Mouse (Mus musculus) cerebellum, adult 9-10 months (tissue): ENCODE measurements around the gene Cap2.

ENCODE experiments used
- DNase-seq: peaks from one replicate; pipeline ENCODE4 v3.0.0; 2022

Gene Cap2

DNA sequence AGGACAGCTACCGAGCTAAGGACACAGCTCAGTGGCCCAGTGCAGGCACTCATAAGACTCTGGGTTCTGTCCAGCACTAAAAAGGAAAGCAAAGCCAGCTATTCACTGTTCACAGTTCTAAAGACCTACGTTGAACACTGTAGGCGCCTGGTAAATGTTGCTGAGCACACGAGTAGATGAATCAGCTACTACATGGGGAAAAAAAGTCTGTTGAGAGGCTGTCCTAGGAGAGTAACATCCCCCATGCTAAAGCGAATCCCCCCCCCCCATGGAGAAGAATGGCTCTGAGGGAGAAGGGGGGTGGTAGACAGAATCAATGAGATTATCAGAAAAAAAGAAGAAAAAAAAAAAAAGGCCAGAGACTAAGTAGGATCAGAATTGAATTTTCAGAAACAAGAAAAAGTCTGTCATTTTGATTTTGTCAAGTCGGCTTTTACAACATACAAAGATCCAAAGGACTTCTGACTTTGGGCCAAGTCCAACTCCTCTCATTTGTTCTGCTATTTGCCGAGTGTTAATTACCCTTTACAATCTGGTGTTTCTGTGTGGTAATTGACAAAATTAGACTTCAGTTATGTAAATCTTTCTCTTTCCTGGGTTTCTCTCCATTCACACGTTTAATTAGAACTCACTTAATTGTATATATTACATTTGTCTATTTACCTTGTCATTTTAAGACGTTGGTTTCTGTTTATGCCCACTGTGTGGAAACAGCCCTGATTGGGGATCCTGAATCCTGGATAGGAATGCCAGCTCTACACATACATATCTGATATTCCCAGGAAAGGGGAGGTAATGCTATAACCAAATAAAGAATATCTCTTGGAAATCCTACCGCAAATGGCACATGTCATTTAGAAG is 139.2 kb downstream of the Cap2 start:
- DNase-seq = no peak

DNA sequence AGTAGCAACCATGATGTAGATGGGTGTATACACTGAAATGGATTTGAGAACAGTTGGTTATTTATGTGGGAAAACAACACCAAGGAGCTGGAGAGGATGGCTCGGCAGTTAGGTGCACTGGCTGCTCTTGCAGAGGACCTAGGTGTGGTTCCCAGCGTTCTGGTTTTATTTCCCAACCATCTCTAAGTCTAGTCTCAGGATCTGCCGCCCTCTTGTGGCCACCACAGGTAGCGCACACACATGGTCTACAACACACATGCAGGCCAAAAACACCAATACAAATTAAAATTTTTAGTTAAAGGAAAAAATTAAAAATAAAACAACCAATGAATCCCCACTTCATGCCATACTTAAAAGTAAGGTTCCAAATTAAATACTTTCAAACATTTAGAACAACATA is 140.7 kb downstream of the Cap2 start:
- no peak for DNase-seq

DNA sequence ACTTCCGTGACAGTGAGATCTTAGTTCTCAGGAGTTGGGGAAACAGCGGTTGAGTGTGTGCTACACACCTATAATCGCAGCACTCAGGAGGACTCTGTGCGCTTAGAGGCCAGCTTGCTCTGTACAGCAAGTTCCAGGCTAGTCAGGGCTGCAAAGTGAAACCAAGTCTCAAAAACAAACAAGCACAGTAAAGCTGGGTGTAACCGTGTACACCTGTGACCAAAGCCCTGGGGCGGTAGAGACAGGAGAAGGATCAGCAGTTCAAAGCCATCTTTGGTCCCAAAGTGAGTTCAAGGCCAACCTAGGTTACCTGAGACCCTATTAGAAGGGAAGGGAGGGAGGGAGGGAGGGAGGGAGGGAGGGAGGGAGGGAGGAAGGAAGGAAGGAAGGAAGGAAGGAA is 142.5 kb downstream of the Cap2 start:
- DNase-seq = no peak

- no peak for DNase-seq
These were observed 143.8 kb downstream of the Cap2 start for GRCm38 (mm10) chr13:46645476-46645875.

- DNase-seq = no peak
These were observed 150.2 kb downstream of the Cap2 start for GRCm38 (mm10) chr13:46651853-46652252.

DNA sequence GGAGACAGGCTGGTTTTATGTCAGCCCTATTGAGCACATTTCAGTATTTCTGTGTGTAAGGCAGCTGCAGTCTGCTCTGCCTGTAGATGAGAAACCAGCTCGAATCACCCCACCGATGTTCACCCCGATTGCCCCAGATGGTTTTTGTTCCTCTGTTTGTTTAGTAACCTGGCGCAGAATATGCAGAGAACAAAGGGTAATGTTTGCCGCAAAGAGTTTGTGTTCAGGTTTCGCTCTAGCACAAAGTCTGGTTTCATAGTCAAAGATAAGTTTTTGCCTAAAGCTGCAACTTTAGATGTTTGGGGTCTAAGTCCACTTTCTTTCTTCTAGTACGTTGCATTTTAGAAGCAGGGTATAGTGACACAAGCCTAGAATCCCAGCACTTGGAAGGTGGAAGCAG is 151.0 kb downstream of the Cap2 start:
- DNase-seq = no peak

DNA sequence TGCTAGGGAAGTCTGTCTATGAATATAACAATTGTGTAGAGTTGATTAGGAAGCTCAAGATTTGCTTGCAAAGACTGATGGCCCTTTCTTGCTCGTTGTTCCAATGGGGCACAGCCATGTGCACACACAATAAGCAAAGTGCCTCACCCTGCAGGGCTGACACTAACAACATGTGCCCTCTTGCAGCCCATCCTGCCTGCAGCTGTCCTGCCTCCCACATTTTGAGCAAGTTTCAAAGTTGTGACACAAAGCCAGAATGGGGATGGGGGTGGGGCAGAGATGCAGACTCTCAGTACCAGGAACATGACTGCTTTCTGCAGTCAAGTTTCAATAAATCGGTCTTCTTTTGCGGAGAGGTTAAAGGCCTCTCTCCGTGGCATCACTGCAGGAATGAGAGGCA is 152.0 kb downstream of the Cap2 start:
- DNase-seq = no peak

DNA sequence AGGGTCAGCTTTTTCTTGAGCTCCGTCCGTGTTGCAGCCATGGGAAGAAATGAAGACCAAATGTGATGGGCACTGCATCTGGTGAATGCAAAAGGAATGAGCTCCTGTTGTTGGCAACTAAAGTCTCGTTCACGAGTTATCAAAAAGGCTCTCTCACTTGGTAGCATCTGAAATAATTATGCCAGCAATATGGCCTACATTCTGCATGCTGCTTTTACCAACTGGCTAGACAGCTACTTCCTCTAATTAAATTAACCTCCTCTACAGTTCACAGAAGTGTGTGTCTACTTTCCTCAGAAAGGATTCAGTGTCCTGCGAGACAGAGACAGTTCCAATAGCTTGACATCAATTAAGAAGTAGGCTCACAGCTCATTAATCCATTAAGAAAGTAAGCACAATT is 152.9 kb downstream of the Cap2 start:
- no peak for DNase-seq

DNA sequence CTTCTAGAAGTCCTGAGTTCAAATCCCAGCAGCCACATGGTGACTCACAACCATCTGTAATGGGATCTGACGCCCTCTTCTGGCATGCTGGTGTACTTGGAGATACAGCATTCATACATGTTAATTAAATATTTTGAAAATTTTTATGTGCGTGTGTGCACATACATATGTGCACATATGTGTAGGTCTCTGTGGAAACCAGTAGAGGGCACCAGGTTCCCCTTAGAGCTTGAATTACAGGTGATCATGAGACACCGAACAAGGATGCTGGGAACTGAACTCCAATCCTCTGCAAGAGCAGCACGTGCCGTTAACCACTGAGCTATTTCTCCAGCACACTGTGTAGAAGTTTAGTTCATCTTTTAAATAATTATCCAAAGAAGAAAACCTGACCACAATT is 157.6 kb downstream of the Cap2 start:
- DNase-seq = no peak

DNA sequence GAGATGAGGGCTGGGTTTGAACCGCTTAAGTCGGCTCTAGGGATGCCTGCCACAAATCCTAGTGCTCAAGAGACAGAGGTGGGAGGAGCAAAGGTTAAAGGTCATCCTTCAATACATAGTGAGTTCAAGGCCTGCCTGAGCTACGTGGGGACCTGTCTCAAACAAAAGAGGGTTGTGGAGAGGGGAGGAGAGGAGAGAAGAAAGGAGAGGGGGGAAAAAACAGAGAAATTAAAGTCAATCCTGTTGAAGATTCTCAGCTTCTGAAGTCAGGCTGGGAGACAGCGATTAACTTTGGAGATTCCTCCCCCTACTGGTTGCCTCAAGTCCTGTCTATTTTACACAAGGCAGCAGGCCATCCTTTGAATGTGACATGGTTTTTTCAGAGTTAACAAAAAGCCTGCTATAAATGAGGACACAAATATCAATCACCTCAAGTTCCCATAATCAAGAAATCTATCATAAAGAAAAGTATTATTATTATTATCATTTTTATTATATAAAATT is 161.9 kb downstream of the Cap2 start:
- peak; percentile 38 for DNase-seq

- DNase-seq = peak; percentile 90
These were observed 167.5 kb downstream of the Cap2 start, which contains the start of gene Fam8a1 for GRCm38 (mm10) chr13:46669048-46669619. Gene Fam8a1, plus strand, starts transcription at chr13:46669522.

- DNase-seq = no peak
These were observed 168.1 kb downstream of the Cap2 start for GRCm38 (mm10) chr13:46669620-46670271.

DNA sequence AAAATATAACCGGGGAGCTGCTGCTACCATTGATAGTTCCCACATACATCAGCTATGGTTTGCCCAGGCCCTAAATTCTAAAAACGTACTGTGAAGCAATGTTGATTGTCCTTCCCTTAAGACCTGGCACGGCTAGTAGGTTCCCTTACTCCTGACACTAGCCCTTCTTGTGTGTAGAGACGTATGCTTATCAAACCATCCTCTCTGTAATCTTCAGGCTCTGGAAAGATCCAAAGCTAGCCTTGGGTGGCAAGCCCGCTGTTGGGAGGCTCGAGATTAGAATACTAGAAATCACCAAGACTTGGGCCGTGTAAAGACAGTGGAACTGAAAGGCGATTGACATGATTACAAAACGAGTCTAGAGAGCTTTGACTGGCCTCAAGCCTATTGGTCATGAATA is 168.9 kb downstream of the Cap2 start:
- peak; percentile 26 for DNase-seq

DNA sequence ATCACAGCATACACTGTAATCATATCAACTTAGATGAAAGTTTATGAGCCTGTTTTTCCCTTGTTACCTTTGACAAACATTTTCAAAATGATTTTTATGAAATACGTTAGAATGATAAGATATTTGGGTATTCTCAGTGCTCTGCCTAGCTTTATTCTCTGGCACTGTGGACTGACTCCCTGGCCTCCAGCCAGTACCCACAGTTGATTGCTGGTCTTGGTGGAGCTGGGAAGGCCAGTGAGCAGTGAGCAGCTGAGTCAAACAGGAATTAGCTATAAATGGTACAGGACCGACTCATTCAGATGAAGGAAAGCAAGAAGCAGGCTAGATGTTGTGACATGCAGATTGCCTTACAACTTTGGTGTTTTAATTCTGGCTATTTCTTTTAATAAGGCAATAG is 173.0 kb downstream of the Cap2 start:
- DNase-seq = peak; percentile 38

GRCm38 (mm10) chr13:46677721-46678120 is 176.1 kb downstream of the Cap2 start:
- DNase-seq = no peak

GRCm38 (mm10) chr13:46682921-46683320 is 181.3 kb downstream of the Cap2 start:
- DNase-seq = peak; percentile 70

- DNase-seq = no peak
These were observed 181.7 kb downstream of the Cap2 start for GRCm38 (mm10) chr13:46683370-46683769.

GRCm38 (mm10) chr13:46690559-46691241 is 189.1 kb downstream of the Cap2 start:
- no peak for DNase-seq

GRCm38 (mm10) chr13:46695296-46695908 is 193.8 kb downstream of the Cap2 start:
- no peak for DNase-seq

DNA sequence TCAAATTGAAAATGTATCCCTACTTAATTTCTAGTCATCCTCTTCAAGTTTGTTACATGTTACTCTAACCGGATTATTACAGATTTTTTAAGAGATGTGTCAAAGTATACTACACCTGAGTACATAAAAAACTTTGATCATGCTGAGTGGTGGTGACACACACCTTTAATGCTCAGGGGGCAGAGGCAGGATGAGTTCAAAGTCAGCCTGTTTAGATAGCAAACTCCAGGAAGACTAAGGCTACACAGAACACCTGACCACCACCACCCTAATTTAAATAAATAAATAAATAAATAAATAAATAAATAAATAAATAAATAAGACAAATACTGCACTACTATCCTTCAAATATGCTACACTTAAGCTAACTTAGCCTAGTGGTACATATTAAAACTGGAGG is 194.3 kb downstream of the Cap2 start:
- no peak for DNase-seq

DNA sequence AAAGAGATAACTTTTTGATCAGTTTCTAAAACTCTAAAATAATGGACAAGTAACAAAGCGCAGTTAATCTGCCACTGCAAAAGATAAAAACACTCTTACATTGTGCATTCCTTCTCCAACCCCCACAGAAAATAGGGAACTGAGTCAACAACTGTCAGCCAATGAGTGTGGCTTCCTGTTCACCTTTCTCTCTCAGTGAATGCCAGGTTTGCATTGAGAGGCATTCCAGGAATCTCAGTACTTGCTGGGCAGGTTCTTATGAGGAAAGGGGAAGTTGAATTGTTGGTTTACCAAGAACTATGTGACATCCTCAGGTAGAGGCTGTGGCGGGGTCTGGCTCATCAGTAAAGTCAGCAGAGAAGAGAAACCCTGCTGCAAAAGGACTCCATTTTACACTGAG is 195.1 kb downstream of the Cap2 start:
- DNase-seq = no peak

- DNase-seq = no peak
These were observed 197.7 kb downstream of the Cap2 start for GRCm38 (mm10) chr13:46699372-46699771.
